Mouse (Mus musculus) kidney, adult 18-20 months (tissue): ENCODE measurements around the gene Izumo1r.

Experiments used
- DNase-seq: peaks from one replicate; pipeline ENCODE4 v3.0.0; 2021

The Izumo1r gene

DNA sequence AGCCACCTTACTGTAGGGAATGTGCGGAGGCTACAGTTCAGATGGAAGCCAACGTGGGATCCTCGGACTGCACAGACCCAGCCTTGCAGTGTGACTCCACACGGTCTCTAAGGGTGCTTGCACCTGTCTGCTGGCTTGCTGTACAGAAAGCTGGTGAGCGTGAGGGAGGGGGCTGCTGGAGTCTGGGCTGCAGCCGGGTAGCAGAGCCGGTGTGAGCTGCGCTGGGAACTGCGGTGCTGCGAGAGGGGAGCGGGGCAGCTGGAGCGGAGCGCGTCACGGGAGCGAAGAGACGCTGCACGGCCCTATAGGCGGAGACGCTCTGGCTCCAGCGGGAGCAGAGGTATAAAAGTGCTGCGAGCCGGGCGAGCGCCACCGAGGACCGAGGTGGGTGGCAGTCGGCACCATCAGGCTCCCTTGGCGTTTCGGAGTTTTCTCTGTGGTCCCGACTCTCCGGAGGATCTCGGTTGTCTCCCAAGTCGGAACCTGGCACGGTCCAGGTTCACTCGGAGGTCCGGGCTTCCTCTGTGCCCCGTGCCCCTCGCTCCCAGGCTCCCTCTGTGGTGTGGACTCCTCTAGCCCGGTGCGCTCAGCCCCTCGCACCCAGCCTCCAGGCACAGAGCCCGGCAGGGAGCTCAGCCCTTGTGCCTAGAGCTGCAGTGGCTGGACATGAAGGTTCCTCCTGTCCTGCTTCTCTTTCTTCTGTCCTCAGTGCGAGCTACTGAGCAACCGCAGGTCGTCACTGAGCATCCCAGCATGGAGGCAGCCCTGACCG is 43.7 kb downstream of the Izumo1r start, which contains the start of gene Gpr83:
Gpr83 (plus strand) TSS at position 343 of the 772 bp plus-strand sequence.
- no peak for DNase-seq

DNA sequence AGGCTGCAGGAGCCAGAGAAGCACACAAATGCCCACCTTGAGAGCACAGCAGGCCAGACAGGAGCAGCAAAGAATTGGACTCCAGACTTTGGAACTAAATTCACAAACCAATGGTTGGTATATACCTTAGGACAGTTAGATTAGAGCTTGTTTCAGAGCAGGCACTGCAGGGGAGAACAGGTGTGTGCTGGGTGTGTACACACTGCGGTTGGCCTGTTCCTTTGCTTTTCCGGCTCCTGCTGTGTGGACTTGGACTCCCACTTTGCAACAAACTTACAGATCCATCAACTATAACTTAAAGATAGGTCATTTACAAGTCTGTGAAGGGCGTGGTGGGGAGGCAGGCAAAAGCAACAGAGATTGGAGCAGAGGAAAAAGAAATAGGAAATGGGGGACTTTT is 45.0 kb downstream of the Izumo1r start:
- no peak for DNase-seq

DNA sequence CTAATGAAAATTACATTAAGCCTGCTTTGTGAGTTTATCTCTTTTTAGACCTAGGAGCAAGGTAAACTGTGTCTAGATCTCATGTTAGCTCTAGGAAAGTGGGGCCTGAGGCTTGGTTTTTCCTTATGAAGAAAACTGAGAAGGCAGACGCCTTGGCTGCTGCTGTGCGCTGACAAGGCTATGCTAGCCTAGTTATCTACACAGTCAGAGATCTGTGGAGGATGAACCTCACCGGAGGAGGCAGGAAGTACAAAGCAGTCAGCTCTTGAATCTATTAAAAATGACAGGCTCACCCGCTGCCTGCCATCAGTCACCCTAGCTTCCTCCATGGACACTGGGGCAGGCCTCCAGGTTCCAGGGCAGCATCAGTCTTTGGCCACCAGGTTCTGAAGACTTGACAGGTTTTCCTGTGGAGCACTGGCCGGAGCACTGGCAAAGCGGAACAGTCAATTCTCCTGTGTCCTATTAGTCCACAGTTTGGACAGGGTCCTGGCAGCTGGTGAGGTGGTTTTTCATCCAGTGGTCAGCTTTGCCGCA is 45.5 kb downstream of the Izumo1r start:
- no peak for DNase-seq

DNA sequence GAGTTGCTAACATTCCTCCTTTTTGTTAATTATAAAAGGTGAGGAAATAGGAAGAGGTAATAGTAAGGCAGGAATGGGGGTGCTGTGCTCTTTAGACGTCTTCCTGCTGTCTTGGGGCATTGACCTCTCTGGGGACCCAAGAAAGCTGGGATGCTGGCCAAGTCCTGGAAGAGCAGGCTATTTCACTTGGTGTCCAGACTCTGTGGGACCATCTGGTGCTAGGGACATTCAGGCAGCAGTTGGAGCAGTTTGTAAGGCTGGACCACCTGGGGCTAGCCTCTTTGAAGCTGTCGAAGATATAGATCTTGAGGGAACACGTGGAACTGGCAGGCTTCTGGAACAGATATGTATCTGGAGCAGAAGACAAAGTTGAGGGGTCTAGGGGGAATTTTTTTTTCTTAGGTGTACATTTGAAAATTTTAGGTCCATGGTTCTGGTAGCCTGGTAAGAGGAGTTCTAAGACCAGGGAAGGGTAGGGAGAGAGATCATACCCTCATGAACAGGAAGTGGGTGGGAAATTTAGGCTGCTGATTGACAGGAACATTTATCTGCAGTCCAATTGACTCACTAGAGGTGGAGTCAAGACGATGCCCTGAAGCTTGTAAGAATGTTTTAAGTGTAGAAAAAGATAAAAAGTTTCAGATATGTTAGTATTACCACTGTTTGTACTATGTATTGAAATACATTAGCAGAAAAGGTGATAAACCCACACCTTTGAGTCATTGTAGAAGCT is 46.7 kb downstream of the Izumo1r start:
- no peak for DNase-seq

DNA sequence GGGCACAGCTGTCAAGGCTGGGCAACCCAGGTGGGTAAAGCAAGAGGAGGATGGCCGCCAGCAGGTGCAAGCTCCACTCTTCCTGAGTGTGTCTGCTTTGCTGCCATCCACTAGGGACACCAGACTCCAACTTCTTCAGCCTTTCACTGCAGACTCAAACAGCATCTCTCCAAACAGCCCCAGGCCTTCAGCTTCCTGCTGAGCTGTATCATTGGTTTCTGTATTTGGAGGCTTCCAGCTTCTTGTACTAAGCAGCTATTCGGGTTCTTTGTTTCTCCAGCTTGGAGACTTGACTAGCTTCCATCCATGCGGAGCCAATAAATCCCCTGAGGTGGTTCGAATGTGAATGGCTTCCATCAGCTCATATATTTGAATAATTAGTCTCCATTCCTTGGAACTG is 49.2 kb downstream of the Izumo1r start:
- no peak for DNase-seq

DNA sequence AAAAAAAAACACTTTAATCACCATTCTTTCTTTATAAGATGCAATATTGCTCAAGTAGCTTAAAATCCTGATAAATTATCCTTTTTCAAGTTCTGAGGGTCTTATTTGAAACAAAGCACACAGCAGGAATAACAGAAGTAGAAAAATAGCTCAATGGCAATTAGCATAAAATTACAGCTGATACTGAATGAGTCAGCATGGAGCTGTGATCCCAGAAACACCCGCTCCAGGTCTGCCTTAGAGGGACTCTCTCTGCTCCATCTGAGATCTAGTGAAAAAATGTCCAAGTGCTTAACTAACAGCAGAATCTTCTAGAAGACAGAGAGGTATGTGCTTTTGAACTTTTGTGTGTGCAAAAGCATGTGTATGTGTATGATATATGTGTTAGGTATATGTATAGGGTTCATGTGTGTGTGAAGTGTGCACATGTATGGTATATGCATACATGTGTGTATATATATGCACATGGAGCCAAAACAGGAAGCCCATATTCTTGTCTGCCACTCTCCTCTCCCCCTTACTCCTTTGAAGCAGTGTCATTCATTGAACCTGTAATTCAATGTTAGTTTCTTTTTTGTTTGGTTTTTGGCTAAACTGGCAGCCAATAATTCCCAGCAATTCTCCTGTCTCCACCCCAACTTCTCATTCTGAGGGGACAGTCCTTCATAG is 55.3 kb downstream of the Izumo1r start:
- DNase-seq: no peak

DNA sequence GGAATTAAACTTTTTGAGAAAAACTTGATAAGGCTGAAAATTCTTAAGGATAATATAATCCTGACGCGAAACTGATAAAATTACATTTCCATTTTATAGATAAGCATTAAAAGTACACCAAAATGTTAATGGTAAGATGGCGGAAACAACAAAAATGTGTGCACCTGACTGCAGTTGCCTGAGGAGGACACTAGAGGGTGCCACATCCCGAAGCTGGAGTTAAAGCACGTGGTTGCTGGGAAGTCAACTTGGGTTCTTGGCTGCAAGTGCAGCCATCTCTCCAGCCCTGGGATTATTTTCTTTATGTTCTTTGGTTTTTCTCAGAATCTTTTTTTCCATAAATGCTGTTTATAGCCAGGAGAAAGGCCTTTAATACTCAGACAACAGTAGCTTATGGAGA is 57.3 kb downstream of the Izumo1r start:
- no peak for DNase-seq

DNA sequence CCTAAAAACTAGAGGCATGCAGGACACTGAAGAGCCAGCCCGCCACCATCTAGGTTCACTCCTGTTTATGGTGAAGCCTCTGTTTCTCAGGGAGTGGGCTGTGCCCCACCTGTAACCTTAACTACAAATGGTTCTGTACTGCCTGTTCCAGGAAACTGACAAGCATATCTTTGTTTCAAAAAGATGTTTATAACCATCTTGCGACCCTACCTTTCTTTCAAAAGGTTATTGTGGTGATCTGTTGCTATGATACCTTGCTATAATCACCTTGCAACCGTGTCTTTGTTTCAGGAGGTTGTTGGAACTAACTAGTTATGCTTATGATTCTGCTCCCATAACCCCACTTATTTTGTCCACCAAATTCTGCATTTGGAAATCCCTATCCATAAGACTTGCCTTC is 59.8 kb downstream of the Izumo1r start:
- no peak for DNase-seq

DNA sequence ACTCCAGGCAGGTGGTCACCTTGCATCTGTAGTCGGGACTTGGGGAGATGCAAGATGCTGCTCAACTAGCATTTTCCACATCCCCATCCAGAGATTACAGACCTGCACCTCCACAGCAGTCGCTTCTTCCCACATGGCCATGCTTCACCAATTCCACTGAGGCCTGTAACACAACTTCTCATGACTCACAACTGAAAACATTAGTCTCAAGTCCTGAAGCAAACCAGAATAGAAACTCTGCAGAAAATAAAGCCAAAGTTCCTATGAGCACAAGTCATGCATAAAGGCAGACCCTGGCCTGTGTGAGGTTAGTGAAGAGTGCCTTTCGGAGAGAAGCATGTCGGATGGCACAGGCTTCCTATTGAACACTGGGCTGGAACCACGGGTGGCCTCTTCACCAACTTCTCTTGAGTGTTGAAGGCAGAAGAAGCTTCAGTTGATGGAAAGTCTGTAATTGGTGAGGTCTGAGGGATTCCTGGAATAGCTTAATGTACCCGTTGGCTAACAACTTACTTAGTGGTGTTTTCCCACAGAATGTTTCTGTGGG is 60.4 kb downstream of the Izumo1r start:
- no peak for DNase-seq

DNA sequence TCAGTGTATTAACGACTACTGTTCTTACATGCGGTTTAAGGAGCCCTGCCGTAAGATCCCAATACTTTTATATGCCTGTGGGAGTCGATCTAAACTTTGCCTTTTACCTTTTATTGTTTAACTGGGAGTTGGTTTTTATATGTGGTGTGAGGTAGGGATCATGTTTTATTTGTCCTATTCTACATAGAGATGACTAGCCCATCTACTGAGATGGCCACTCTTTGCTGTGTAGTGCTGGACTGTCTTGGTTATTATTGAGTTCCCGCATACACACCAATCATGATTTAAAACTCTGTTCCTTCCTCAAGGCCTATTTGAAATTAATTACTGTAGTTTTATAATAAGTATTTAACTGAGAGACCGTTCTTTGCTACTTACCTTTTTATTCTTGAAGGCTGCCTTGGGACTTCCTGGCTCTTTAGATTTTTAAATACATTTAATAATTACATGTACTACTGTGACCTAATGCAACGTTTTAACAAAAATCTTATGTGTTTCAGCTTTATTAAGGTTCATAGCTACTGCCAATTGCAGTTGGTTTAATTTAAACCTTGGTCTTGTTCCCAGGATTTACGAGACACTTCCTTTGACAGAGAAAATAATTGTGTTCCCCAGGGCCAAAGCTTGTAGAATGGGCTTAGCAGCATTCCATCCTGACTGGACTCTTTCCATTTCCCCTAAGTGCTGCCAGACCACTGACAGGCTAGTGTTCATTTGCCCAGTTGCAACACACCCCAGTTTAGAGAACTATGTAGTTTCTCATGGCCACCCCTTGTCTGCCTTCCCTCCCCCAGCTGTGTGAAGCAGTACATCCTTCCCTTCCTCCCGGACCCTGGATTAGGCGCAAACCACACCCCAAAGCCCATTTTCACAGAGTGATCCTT is 61.6 kb downstream of the Izumo1r start:
- no peak for DNase-seq

DNA sequence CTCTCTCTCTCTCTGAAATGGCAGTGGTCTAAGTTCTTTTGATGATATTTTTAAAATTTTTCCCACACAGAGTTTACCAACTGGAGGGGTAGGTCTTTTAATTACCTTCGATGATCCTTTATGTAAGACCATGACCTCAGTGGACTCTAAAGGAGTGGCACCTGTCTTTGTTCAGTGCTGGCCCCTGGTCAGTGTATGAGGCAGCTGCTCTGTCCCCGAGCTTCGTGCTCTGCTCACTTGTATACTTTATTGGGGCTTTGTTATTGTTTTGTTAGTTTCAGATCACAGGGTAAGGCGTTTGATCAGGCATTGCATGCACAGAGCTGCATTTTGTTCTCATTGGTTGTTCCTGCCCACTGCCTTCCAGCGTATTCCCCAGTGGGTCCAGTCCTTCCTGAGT is 63.8 kb downstream of the Izumo1r start:
- DNase-seq: no peak

DNA sequence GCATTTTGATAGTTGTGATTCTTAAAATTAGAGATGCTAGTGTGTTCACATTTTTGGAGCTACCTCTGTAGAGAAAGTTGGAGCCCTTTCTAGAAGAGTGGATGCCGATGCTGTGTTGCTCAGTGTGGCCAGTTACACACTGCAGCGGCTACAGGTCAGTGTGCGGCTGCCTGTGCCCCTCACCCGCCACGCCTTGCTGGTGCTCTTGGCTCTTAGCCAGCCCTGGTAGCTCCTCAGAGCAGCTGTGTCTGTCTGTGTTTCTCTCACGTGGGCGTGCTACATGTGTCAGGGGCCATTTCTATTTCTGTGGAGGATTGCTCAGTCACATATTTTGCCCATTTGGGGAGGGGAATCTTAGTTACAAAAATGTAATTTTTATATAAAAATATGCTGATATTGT is 64.2 kb downstream of the Izumo1r start:
- DNase-seq: no peak
